Mouse (Mus musculus) adrenal gland, adult 2 months (tissue): Measurements from ENCODE around the gene Cxadr. TPM values are rescaled to one million over a fixed set of nuclear protein-coding genes. Genes with fewer than 3 reads are reported as not detected.

Experiments
- DNase-seq: peaks from one replicate; pipeline ENCODE4 v3.0.0; 2021
- long read RNA-seq: library from polyadenylated mRNA; stranded (forward); transcript quantifications from one replicate; pipeline ENCODE4 v2.0.0, GENCODE M21; 2021
- polyA plus RNA-seq: library from polyadenylated mRNA; depleted of rRNA; stranded (reverse); fragments of >200 nt; gene quantifications from 2 replicates; pipeline ENCODE4 v1.2.3, GENCODE M21; 2012; rRNA removed
- total RNA-seq, 2 experiments: library from RNA; stranded (reverse); gene quantifications; 2 replicates each; pipeline ENCODE4 v1.2.3; 2021

The Cxadr gene
- 10 to 100 TPM; 13.1 to 23.8 TPM for total RNA-seq
- polyA plus RNA-seq = 11.0 and 26.1 TPM in 2 replicates
- long read RNA-seq, full-length matches to known transcripts = 4 of 5 reads
- long read RNA-seq, partial matches to known transcripts = 0 of 5 reads
- long read RNA-seq, other reads (novel, unspliced or antisense) = 1 of 5 reads

DNA sequence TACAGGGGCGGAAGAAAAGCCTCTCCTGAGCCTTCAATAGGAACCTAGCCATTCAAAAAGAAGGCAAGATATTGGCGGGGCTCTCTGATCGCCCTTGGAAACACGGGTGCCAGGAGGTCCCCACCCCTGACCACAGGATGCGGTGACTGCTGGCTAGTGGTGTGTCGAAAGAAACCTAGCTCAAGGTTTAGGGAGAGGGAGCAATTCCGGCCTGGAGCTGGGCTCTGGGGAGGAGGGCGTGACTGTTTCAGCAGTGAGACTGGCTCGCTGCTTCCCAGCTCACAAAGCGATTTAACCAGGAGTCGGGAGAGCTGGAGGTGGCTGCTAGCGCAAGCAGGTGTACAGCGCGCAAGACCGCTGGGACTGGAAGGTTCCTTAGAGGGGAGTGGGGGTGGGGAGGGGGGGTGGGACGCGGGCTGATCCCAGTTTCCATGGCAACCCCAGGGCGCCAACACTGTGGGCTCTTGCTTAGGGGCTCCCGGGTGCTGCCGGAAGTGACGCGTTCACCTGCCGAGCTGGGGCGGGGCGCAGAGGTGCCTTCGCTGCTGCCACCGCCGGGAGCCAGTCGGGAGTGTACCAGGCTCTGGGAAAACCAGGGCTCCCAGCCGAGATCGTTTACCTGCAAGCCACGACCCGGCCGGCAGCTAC, at the start of gene Cxadr:
TSS of gene Cxadr (plus strand) at position 307 of the 648 bp plus-strand sequence.
- peak; percentile 77 for DNase-seq

DNA sequence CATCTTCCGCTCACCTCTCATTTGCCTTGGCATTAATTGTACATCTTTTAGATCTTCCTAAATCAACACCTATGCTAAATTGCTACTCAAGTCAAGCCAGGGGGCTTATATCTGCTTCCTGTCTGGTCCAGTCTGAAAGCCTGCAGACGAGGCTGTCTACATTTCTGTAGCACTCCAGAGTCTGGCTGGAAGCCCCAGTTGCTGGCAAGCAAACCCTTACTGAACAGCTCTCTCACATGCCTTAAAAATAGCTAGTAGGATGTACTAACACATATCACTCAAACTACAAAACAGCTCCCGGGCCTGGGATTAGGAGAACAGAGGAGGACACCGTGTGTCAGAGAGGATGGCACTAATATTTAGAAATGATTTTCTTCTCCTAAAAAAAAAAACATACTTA, 42.3 kb upstream of the Cxadr start:
- no peak for DNase-seq

DNA sequence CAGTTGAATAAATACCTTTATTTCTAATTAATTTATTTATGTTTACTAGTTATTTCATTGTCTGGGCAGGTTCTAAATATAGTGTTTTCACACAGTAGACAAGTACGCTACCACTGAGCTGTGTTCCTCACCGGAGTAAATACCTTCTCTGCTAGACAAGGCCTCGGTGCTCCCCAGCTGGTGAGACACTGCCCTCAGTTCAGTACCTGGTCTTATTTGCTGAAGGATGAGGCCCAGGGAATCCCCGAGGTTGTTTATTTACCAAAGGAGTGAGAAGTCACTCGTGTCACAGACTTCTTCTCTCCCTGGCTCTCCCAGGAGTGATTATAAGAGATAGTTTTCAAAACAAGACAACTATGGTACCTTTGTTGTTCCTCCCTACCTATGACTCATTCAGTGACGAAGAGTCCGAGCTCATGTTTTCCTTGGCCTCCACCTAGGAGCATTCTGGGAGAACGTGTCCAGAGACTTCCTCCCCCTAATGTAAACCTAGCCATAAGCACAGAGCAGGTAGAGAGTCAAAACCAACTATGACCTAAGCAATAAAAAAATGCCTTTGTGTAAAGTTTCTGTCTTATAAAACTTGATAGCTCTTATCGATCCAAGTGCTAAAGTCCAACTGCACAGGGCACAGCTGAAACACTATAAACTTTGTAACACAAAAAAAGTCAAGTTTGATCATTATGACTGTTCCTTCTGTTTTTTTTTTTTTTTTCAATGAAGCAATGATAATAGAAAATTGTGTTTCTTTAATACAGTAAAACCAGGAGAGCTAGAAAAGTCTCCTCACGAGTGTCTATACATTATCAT, 41.0 kb upstream of the Cxadr start:
- no peak for DNase-seq

DNA sequence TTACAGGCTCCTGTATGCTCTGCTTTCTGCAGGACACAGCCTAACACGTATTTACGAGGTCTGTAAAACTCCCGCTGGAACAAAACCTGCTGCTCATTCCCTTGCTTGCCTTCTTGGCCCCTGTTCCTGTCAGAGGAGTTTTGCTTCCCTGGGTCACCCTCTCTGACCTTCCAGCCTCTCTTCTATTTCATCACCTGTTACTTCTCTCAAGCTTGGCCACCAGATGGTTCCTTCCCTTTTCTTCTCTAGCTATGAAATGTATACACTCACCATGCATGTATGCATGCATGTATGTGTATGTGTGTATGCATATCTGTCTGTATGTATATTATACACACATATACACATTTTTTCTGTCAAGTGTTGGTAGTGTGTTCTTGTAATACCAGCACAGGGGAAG, 39.8 kb upstream of the Cxadr start:
- no peak for DNase-seq

DNA sequence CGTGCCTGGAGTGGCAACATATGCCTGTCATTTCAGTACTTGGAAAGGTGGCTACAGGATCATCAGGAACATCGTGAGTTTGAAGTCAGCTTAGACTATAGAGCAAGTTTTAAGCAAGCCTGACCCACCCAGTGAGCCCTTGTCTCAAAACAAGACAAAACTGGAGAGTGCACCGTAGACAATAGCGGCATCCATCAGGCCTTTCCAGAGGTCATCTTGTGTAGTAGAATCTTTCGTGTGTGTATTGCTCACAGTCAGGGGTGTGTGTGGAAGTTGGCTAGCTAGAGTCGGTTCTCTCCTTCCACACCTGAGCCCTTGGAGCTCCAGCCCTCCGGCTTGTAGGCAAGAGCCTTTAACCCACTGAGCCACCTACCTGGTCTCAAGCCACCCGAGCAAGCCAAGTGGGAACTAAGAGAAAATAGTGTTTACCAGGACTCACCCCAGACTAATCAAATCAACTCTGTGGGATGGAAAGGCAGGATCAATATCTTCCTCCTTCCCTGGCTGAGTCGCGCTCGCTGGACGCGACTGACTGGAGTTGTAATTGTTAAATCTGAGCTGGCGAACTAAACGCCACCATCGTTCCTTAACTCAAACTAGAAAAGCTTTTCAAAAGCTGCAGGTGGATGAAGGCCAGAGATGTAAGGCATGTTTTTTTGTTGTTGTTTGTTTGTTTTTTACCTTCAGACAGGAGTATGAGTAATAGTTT, 36.7 kb upstream of the Cxadr start:
- no peak for DNase-seq

DNA sequence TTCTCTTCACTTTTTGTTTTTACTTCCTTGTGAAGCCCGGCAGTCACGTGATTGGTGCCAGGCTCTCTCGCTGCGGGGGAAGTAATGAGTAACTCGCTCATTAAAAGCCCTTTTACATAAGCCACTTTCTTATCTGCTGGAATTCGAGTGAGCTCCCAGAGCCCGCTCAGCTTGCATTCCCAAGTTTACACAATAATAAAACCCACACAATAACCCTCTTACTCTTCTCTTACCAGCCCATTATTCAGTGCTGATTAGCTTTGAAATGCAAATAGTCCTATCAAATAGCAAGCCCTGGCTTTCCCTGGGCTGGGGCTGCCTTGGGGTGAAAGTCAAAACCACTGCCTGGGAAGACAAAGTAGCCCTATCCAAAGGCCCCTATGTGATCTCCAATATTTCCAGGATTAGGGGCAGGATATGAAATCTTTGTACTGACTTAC, 36.1 kb upstream of the Cxadr start:
- peak; percentile 77 for DNase-seq

DNA sequence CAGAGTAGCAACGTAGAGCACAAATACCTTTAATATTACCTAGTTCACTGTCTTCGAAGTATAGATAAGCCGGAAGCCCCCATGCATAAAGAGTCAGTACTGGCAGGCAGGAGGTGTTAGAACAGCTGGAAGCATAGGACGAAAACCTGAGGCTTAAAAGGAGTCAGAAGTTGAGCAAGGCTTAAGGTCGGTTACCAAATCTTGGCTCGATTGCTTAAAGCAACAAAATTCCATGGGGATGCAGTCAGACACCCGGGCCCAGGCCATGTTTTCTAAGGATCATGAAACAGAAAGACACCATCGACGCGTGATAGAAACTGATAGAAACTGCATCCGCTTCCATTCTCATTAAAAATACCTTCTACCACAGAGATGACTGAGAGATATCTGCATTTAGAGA, 35.5 kb upstream of the Cxadr start:
- peak; percentile 55 for DNase-seq

DNA sequence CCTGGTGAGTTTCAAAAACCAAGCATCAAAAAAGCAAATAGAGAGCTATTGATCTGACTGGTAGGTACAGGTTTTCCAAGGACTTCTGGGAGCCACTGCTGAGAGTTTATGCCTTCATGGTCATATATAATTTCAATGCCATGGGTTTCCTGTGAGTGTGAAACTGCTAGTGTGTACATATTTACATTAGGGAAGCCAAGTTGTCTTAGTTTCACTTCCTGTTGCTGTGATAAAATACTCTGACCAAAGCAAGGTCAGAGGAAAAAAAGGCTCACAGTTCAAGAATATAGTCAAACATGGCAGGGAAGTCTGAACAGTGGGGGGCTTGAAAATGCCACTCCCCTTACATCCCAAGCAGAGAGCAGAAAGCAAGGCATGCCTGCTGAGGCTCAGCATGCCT, 33.8 kb upstream of the Cxadr start:
- no peak for DNase-seq

DNA sequence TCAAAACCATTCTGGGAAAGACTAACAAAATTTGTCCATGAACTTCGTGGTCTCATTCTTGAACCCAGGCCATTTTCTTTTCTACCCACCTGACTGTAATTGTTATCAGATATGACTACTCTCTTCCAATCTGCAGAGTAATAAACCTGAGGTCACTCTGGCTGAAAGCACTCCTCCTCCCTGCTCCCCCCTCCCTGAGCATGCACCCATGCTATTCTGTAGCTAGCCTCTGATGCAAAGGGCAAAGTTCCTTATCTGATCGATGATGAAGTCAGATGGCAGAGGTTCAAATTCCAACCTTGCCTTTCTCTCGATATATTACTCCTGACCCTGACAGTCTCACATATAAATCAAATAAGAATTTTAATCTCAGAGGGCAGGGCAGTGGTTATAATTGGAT, 33.1 kb upstream of the Cxadr start:
- peak; percentile 77 for DNase-seq

DNA sequence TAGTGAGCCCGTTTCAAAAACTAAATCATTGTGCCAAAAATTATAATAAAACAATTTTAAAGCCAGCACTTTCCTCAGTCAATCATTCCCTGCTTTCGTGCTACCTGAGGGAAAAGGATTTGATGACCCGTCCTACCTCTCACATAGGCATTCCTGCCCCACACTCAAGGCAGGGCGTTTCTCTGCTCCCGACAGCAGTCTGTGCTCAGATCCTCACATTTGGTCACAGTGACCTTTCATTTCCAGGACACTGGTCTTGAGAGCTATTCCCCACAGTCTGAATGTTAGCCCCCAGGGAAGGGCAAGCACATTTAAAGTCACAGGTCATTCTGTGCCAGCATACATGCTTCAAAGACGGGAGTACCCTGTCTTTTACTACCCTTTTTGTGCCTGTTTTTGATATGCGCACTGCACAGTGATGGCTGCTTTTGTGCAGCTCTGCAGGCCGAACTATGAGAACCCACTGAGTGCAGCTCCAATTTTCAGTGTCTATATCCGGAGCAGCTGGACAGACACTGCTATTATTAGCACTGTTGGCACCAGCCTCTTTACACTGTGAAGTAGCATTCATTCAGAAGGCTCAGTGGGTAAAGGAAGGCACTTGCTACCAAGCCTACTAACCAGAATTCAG, 26.3 kb upstream of the Cxadr start:
- no peak for DNase-seq

DNA sequence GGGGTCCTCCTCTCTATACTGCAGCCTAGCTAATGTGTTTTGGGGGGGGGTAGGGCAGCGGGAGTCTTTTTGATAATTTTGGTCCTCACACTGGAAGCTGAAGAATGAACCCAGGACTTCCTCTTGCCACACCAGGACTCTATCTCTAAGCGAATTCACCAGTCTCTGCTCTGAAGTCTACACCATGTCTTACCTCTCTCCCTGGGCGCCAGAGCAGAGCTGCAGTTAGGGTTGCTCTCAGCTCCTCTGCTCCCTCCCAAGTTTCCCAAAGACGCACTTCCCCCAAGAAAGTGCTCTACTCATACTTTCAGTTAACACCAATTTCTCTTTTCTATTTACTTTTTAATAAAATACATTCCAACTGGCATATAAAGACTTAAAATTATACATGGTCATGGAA, 23.7 kb upstream of the Cxadr start:
- no peak for DNase-seq

DNA sequence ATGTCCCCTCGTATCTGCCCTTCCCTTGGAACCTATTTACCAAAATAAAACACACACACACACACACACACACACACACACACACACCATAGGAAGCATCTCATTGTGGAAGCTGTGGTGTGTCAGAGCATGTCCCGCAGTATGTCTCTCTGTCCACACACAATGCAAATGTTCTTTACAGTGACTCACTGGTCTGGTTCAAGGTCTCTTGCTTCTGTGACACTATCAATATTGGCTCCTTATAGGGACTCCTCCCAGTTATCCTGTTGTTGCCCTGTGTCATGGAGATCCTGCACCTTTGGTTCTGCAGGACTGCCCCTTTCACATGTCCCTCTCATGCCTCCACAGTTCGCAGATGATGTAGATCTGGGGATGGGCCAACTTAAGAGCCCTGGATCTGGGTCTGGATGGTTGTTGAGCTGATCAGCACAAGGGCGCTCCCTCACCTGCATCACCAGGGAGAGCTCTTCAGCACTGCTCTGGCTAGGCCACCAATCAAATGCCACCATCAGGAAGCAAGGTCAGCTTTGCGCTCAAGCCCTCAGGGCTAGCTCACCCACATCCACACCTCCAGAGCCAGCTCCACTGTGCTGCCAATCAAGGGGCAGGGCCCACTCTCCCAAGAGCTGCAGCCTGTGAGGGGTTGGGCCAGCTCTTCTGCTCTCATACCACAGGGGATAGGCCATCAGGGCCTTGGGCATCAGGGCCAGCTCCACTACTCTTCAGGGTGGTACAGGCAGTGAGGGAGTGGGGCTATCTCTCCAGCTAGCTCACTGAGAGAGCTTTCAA, 21.0 kb upstream of the Cxadr start:
- no peak for DNase-seq

DNA sequence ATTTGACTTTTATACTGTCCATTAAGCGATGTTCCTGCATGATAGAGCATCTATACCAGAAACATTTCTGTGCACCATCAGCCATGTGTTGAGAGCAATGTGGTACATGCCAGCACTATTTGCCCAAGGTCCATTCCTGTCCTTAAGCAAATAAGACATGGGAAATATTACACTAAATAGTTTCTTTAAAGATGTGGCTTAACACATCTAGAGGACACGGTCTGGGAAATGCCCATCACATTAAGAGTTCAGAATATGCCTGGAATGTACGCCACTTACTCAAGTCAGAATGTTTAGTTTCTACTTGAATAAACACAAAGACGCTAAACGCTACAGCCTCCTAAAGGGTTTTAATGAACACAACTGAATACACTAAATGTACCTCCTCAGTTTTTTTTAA, 18.1 kb upstream of the Cxadr start:
- DNase-seq = no peak

DNA sequence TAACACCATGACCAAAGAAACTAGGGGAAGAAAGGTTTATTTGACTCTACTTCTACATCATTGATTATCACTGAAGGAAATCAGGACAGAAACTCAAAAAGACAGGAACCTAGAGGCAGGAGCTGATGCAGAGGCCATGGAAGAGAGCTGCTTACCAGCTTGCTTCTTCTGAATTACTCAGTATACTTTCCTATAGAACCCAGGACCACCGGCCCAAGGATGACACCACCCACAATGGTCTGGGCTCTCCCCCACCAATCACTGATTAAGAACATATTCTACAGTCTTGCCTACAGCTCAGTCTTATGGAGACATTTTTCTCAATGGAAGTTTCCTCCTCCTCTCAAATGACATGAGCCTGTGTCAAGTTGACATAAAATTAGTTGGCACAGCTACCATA, 7.2 kb upstream of the Cxadr start:
- no peak for DNase-seq

DNA sequence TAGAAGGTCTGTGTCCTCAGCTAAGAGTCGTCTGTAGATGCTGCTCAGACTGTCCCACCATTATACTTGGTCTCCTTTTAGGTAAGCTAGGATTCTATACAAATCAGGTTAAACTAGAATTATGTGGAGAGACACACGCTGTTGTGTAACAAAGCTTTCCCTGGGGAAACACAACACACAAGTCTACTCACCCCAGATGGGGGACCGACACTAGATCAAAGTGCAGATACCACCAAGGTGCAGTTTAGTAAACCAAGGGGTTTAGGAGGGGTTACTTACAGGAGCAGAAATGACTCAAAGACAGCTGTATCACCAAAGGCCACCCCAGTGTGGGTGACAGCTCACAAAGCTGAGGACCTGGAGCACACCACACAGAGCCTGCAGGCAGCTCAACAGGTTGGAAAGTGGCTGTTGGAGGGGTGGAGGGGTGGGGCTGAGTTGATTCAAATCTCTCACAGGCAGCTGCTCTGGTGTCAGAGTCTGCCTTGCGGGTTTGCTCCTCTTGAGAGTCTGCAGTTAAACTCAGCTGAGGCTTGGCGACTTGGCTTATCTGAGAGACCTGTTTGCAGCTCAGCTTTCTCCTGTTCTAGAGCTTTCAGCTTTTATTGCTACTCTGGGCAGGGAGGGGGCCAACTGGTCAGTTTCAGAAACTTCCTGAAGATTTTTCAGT, 6.5 kb upstream of the Cxadr start:
- no peak for DNase-seq

DNA sequence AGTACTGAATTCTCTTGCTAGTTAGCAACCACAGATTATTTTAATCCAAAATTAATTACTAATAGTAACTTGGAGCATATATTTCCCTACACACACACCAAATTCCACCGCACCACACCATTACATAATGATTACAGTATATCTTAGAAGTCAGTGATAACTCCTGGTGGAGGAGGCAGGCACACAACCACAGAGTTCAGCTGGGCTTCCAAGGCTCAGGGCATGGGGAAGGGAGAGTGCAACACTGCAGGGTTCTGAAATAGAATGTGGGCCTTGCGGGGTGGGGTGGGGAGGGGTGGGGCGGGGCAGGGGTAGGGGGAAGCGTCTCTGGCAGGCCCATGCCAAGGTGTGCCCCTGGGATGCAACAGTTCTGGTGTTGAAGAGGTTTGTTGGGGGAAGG, 5.7 kb upstream of the Cxadr start:
- no peak for DNase-seq

DNA sequence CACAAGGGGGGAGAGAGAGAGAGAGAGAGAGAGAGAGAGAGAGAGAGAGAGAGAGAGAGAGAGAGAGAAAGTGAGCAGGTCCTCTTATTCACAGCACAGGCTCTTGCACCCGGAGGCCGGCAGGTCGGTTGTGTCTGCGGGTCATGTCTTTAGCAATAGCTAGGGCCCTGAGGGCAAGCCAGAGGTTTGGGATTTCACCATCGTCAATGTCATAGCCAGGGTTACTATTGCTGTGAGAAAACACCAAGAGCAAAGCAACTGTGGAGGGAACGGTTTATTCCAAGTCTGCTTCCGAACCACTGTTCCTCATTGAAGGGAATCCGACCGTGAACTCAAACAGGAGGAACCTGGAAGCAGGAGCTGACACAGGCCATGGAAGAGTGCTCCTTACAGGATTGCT, 5.2 kb upstream of the Cxadr start:
- peak; percentile 83 for DNase-seq

DNA sequence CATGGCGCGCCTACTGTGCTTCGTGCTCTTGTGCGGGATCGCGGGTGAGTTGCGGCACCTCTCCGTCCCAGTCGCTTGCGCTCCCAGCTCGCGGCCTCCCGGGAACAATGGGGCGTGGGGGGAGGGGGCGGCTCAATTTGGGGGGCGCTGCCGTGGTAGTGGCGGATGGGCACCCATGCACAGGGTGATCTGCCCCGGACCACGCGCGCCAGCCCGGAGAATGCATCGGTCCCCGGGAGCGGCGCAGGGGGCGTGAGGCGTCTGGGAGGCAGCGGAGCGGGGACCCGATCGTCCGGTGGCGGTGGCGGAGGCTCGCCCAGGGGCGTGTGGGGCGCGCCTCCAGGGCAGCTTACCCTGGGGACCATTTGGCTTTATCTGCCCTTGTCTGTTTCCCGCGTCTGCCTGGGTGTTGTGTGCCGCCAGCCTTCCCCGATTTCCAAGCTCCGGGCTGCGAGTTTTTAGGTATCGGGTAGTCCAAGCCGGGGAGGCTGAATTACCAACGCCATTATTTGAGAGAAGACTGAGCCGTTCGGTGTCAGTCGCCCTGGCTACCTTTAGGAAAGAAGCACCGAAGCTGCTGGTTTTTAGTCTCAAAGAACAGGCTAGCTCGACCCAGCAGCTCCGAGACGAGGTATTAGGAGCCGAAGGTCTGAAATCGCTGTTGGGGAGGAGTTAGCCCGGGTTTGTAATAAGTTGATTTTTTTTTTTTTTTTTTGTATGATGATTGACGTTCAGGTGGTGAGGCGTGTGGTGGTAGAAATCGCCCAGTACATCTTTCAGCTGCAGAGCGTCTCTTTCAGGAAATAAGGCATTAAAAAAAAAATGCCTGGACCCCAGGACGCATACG, 765 bp downstream of the Cxadr start:
- peak; percentile 57 for DNase-seq

DNA sequence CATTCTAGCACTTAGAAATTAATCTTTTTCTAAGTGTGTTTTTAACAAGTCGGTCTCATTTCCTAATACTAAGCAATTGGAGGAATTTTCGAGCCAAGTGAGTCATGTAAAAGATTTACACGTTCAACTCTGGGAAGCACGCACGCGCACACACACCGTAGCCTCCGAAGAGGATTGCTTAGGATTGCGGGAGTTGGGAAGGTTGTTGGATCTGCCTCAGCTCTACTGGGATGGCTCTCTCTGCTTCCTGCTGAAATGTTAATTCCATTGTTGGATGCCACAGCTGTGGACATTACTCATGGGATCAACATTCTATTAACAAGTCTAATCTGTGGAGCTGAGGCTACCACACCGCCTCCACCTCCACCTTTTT, 1.4 kb downstream of the Cxadr start:
- peak; percentile 53 for DNase-seq

DNA sequence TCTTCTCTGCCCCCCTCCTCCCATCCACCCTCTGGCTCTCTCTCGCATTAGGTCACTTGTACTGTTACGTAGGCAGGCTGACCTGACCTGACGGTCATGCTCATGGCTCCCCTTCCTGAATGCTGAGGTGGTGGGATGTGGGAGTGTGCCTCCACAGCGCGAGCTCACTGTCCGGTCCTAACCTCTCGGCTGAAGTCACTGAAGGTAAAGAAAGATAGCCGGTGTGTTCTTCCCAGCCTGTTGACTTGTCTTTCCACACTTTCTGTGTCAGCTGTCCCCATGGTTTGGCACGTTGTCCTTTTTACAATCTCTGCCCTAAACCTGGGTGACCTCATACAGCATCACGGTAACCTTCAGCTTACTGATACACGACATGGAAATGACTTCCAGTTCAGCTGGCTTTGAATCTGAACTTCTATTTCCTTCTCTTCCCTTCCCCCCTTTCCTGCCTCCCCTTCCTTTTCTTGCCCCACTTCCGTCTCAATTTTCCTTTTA, 4.4 kb downstream of the Cxadr start:
- no peak for DNase-seq
